Mouse (Mus musculus) kidney, adult 9 months (tissue): ENCODE measurements around the gene Gm20696.

Experiments used
- DNase-seq: peaks from one replicate; pipeline ENCODE4 v3.0.0; 2022

Gm20696 gene

GRCm38 (mm10) chr6:99429378-99430131 is 237.0 kb downstream of the Gm20696 start:
- no peak for DNase-seq

- no peak for DNase-seq
Measured at GRCm38 (mm10) chr6:99428961-99429360, 237.6 kb downstream of the Gm20696 start.

GRCm38 (mm10) chr6:99427301-99427700 is 239.3 kb downstream of the Gm20696 start:
- no peak for DNase-seq

GRCm38 (mm10) chr6:99425044-99425443 is 241.6 kb downstream of the Gm20696 start:
- no peak for DNase-seq

- DNase-seq, result no peak
Measured at GRCm38 (mm10) chr6:99420666-99421065, 245.9 kb downstream of the Gm20696 start.

GRCm38 (mm10) chr6:99412598-99412997 is 254.0 kb downstream of the Gm20696 start:
- DNase-seq, result no peak

GRCm38 (mm10) chr6:99409602-99410001 is 257.0 kb downstream of the Gm20696 start:
- no peak for DNase-seq

GRCm38 (mm10) chr6:99408880-99409279 is 257.7 kb downstream of the Gm20696 start:
- DNase-seq, result no peak

- DNase-seq, result no peak
Measured at GRCm38 (mm10) chr6:99403755-99404390, 262.7 kb downstream of the Gm20696 start.

- no peak for DNase-seq
Measured at GRCm38 (mm10) chr6:99402941-99403340, 263.7 kb downstream of the Gm20696 start.

- DNase-seq, result no peak
Measured at GRCm38 (mm10) chr6:99402370-99402769, 264.2 kb downstream of the Gm20696 start.

GRCm38 (mm10) chr6:99401801-99402200 is 264.8 kb downstream of the Gm20696 start:
- no peak for DNase-seq

- DNase-seq, result no peak
Measured at GRCm38 (mm10) chr6:99401211-99401610, 265.4 kb downstream of the Gm20696 start.

GRCm38 (mm10) chr6:99395745-99396144 is 270.9 kb downstream of the Gm20696 start:
- no peak for DNase-seq

GRCm38 (mm10) chr6:99394801-99395200 is 271.8 kb downstream of the Gm20696 start:
- no peak for DNase-seq

- DNase-seq, result no peak
Measured at GRCm38 (mm10) chr6:99392484-99392883, 274.1 kb downstream of the Gm20696 start.

GRCm38 (mm10) chr6:99388741-99389675 is 277.6 kb downstream of the Gm20696 start:
- DNase-seq, result peak; percentile 26

GRCm38 (mm10) chr6:99388023-99388422 is 278.6 kb downstream of the Gm20696 start:
- DNase-seq, result no peak

GRCm38 (mm10) chr6:99385059-99385604 is 281.5 kb downstream of the Gm20696 start:
- peak; percentile 24 for DNase-seq

GRCm38 (mm10) chr6:99383846-99384472 is 282.6 kb downstream of the Gm20696 start:
- DNase-seq, result no peak

- DNase-seq, result no peak
Measured at GRCm38 (mm10) chr6:99380146-99380545, 286.5 kb downstream of the Gm20696 start.

GRCm38 (mm10) chr6:99378997-99379710 is 287.4 kb downstream of the Gm20696 start:
- peak; percentile 20 for DNase-seq
